Mouse (Mus musculus): ENCODE measurements at regions not wholly inside any gene's neighbourhood (a gene's known extent, or its start where the extent isn't known, plus 50 kb on each side); places are given as distances from the start of the nearest gene placed in this dataset.

- H3K9me3 ChIP-seq (ENCODE audit: control insufficient read depth, low read length) = no peaks in the 10 kb centered on the region
- 82% methylated on average over 5 of the region's 5 CpGs for WGBS
- ATAC-seq (replicated peaks; ENCODE audit: low FRiP score) (no peak), DNase-seq (ENCODE audit: low spot score) (no peak)
- H3K36me3 ChIP-seq (ENCODE audit: control insufficient read depth, insufficient read depth, low read length) = no peaks in the 10 kb centered on the region
- H3K4me1 ChIP-seq (replicated peaks; ENCODE audit: control insufficient read depth, insufficient read depth, low read length) = no peaks in the 10 kb centered on the region
- H3K4me3 ChIP-seq (ENCODE audit: low read depth, low read length) = no peak overlapping the region
- H3K9ac ChIP-seq (ENCODE audit: low read length) = no peak overlapping the region
- H3K27ac ChIP-seq (ENCODE audit: low read depth, low read length) = no peak overlapping the region
- no peaks in the 10 kb centered on the region for H3K27me3 ChIP-seq (ENCODE audit: control insufficient read depth, insufficient read depth, low read length)
- H3K4me2 ChIP-seq (ENCODE audit: low read depth, low read length, severe bottlenecking) = no peak overlapping the region
Measured at GRCm38 (mm10) chr11:114584146-114584545, 84.2 kb upstream of the Rpl38 start.

- no peak for ATAC-seq (replicated peaks; ENCODE audit: low FRiP score)
- DNase-seq (ENCODE audit: low spot score) = no peak
- Histone ChIP-seq H3K9me3 (ENCODE audit: control insufficient read depth, low read length) (peaks cover 7% of the 10 kb centered on the region), H3K27ac (ENCODE audit: low read depth, low read length) (no peak overlapping the region), H3K4me1 (replicated peaks; ENCODE audit: control insufficient read depth, insufficient read depth, low read length) (no peaks in the 10 kb centered on the region), H3K36me3 (ENCODE audit: control insufficient read depth, insufficient read depth, low read length) (no peaks in the 10 kb centered on the region), H3K4me2 (ENCODE audit: low read depth, low read length, severe bottlenecking) (no peak overlapping the region), H3K27me3 (ENCODE audit: control insufficient read depth, insufficient read depth, low read length) (no peaks in the 10 kb centered on the region), H3K4me3 (ENCODE audit: low read depth, low read length) (no peak overlapping the region), H3K9ac (ENCODE audit: low read length) (no peak overlapping the region)
- 62% methylated on average over 2 of the region's 2 CpGs for WGBS
Measured at GRCm38 (mm10) chr11:114579986-114580385, 88.3 kb upstream of the Rpl38 start.

- H3K27ac ChIP-seq (ENCODE audit: low read depth, low read length) = no peak overlapping the region
- no peak overlapping the region for H3K4me3 ChIP-seq (ENCODE audit: low read depth, low read length)
- ATAC-seq (replicated peaks; ENCODE audit: low FRiP score) = no peak
- no peaks in the 10 kb centered on the region for H3K36me3 ChIP-seq (ENCODE audit: control insufficient read depth, insufficient read depth, low read length)
- H3K9ac ChIP-seq (ENCODE audit: low read length) = no peak overlapping the region
- no peak for DNase-seq (ENCODE audit: low spot score)
- H3K4me1 ChIP-seq (replicated peaks; ENCODE audit: control insufficient read depth, insufficient read depth, low read length) = no peaks in the 10 kb centered on the region
- no peak overlapping the region for H3K4me2 ChIP-seq (ENCODE audit: low read depth, low read length, severe bottlenecking)
- H3K9me3 ChIP-seq (ENCODE audit: control insufficient read depth, low read length) = peaks cover 7% of the 10 kb centered on the region
- H3K27me3 ChIP-seq (ENCODE audit: control insufficient read depth, insufficient read depth, low read length) = no peaks in the 10 kb centered on the region
- WGBS = 95% methylated on average over 6 of the region's 6 CpGs
Measured at GRCm38 (mm10) chr11:114578551-114578950, 89.8 kb upstream of the Rpl38 start.

- Histone ChIP-seq H3K36me3 (ENCODE audit: control insufficient read depth, insufficient read depth, low read length) (no peaks in the 10 kb centered on the region), H3K9ac (ENCODE audit: low read length) (no peak overlapping the region), H3K4me1 (replicated peaks; ENCODE audit: control insufficient read depth, insufficient read depth, low read length) (no peaks in the 10 kb centered on the region), H3K4me3 (ENCODE audit: low read depth, low read length) (no peak overlapping the region), H3K4me2 (ENCODE audit: low read depth, low read length, severe bottlenecking) (no peak overlapping the region), H3K27me3 (ENCODE audit: control insufficient read depth, insufficient read depth, low read length) (no peaks in the 10 kb centered on the region), H3K9me3 (ENCODE audit: control insufficient read depth, low read length) (peaks cover 7% of the 10 kb centered on the region), H3K27ac (ENCODE audit: low read depth, low read length) (no peak overlapping the region)
- DNase-seq (ENCODE audit: low spot score) (no peak), ATAC-seq (replicated peaks; ENCODE audit: low FRiP score) (no peak)
- 86% methylated on average over 8 of the region's 8 CpGs for WGBS
Measured at GRCm38 (mm10) chr11:114576803-114577202, 91.5 kb upstream of the Rpl38 start.

GRCm38 (mm10) chr11:114571144-114571869 lies 97.0 kb upstream of the Rpl38 start:
- Histone ChIP-seq H3K9ac (ENCODE audit: low read length) (no peak overlapping the region), H3K4me3 (ENCODE audit: low read depth, low read length) (no peak overlapping the region), H3K4me1 (replicated peaks; ENCODE audit: control insufficient read depth, insufficient read depth, low read length) (peaks cover 12% of the 10 kb centered on the region), H3K27me3 (ENCODE audit: control insufficient read depth, insufficient read depth, low read length) (0 out of 2 replicates have a peak, but pooled peaks cover 2% of the 10 kb centered on the region), H3K36me3 (ENCODE audit: control insufficient read depth, insufficient read depth, low read length) (no peaks in the 10 kb centered on the region), H3K9me3 (ENCODE audit: control insufficient read depth, low read length) (peaks cover 7% of the 10 kb centered on the region), H3K27ac (ENCODE audit: low read depth, low read length) (no peak overlapping the region), H3K4me2 (ENCODE audit: low read depth, low read length, severe bottlenecking) (no peak overlapping the region)
- ATAC-seq (replicated peaks; ENCODE audit: low FRiP score) (no peak), DNase-seq (ENCODE audit: low spot score) (no peak)
- WGBS = 44% methylated on average over 20 of the region's 20 CpGs

- Histone ChIP-seq H3K9ac (ENCODE audit: low read length) (no peak overlapping the region), H3K36me3 (ENCODE audit: control insufficient read depth, insufficient read depth, low read length) (no peaks in the 10 kb centered on the region), H3K4me1 (replicated peaks; ENCODE audit: control insufficient read depth, insufficient read depth, low read length) (peaks cover 12% of the 10 kb centered on the region), H3K4me2 (ENCODE audit: low read depth, low read length, severe bottlenecking) (no peak overlapping the region), H3K9me3 (ENCODE audit: control insufficient read depth, low read length) (peaks cover 1% of the 10 kb centered on the region; the same call in 1 of the 2 replicates), H3K27ac (ENCODE audit: low read depth, low read length) (no peak overlapping the region), H3K27me3 (ENCODE audit: control insufficient read depth, insufficient read depth, low read length) (0 out of 2 replicates have a peak, but pooled peaks cover 2% of the 10 kb centered on the region), H3K4me3 (ENCODE audit: low read depth, low read length) (no peak overlapping the region)
- ATAC-seq (replicated peaks; ENCODE audit: low FRiP score) (no peak), DNase-seq (ENCODE audit: low spot score) (no peak)
- 93% methylated on average over 5 of the region's 5 CpGs for WGBS
Measured at GRCm38 (mm10) chr11:114570076-114570475, 98.2 kb upstream of the Rpl38 start.

- peaks cover 12% of the 10 kb centered on the region for H3K4me1 ChIP-seq (replicated peaks; ENCODE audit: control insufficient read depth, insufficient read depth, low read length)
- DNase-seq (ENCODE audit: low spot score) = peak; percentile 57
- H3K27ac ChIP-seq (ENCODE audit: low read depth, low read length) = no peak overlapping the region
- H3K4me2 ChIP-seq (ENCODE audit: low read depth, low read length, severe bottlenecking) = no peak overlapping the region
- H3K36me3 ChIP-seq (ENCODE audit: control insufficient read depth, insufficient read depth, low read length) = no peaks in the 10 kb centered on the region
- no peak overlapping the region for H3K4me3 ChIP-seq (ENCODE audit: low read depth, low read length)
- no peak overlapping the region for H3K9ac ChIP-seq (ENCODE audit: low read length)
- no peaks in the 10 kb centered on the region; the same call in 1 of the 2 replicates for H3K9me3 ChIP-seq (ENCODE audit: control insufficient read depth, low read length)
- 4% methylated on average over 21 of the region's 21 CpGs for WGBS
- ATAC-seq (replicated peaks; ENCODE audit: low FRiP score) = no peak
- 0 out of 2 replicates have a peak, but pooled peaks cover 2% of the 10 kb centered on the region for H3K27me3 ChIP-seq (ENCODE audit: control insufficient read depth, insufficient read depth, low read length)
Measured at GRCm38 (mm10) chr11:114567814-114568800, 100.2 kb upstream of the Rpl38 start.

GRCm38 (mm10) chr11:114567045-114567780 lies 101.1 kb upstream of the Rpl38 start:
- WGBS = 4% methylated on average over 20 of the region's 20 CpGs
- Histone ChIP-seq H3K27me3 (ENCODE audit: control insufficient read depth, insufficient read depth, low read length) (0 out of 2 replicates have a peak, but pooled peaks cover 2% of the 10 kb centered on the region), H3K9me3 (ENCODE audit: control insufficient read depth, low read length) (no peaks in the 10 kb centered on the region; the same call in 1 of the 2 replicates), H3K27ac (ENCODE audit: low read depth, low read length) (no peak overlapping the region), H3K9ac (ENCODE audit: low read length) (no peak overlapping the region), H3K4me2 (ENCODE audit: low read depth, low read length, severe bottlenecking) (peak overlapping the region; percentile 12; the same call in 1 of the 2 replicates), H3K36me3 (ENCODE audit: control insufficient read depth, insufficient read depth, low read length) (no peaks in the 10 kb centered on the region), H3K4me3 (ENCODE audit: low read depth, low read length) (no peak overlapping the region), H3K4me1 (replicated peaks; ENCODE audit: control insufficient read depth, insufficient read depth, low read length) (peaks cover 12% of the 10 kb centered on the region)
- DNase-seq (ENCODE audit: low spot score) = peak; percentile 59
- no peak for ATAC-seq (replicated peaks; ENCODE audit: low FRiP score)

All from forebrain, embryonic 11.5 days (tissue).